9 mouse cellular contexts compared by ENCODE assay signal in genomic region chr17:31079078-31079840, GRCm38 (mm10). TPM values are rescaled to one million over a fixed set of nuclear protein-coding genes. Genes with fewer than 3 reads are reported as not detected.
DNase-seq lines count a peak whose midpoint lies in the region; ATAC-seq and TF ChIP-seq lines count a peak whose summit lies in the region.
"Had no signal": no experiment of that assay in that cellular context is flagged by ENCODE, and none has a peak within 500 bp of the region (broad histone marks: within the 10 kb centered on the region; RNA-seq: fewer than 3 reads in every experiment).

No protein-coding gene starts in this region.

- no peak overlapping the region; the same call in 1 of the 2 replicates for H3K9ac ChIP-seq in liver, adult 2 months (ENCODE audit: low read depth, low read length)
- no peak overlapping the region for H3K9ac ChIP-seq in hindbrain, postnatal 0 days (replicated peaks; ENCODE audit: low read length)
- H3K9ac ChIP-seq in liver, embryonic 15.5 days = no peak overlapping the region
- no peak overlapping the region for H3K9ac ChIP-seq in stomach, embryonic 14.5 days (replicated peaks; ENCODE audit: low read depth, low read length)

- ATAC-seq in hindbrain, postnatal 0 days = peak; percentile 27; the same call in 1 of the 2 replicates
- peak; percentile 27 for ATAC-seq in liver, embryonic 15.5 days (ENCODE audit: insufficient read depth)
- peak; percentile 35; the same call in 1 of the 2 replicates for ATAC-seq in stomach, embryonic 14.5 days (ENCODE audit: insufficient number of reproducible peaks, insufficient read depth, low FRiP score, low read depth)
- ATAC-seq in inflammation-experienced regulatory T-cells, adult 6 months = no peak
- ATAC-seq in erythroblast, adult 5-6 weeks (replicated peaks; ENCODE audit: low FRiP score, poor library complexity, severe bottlenecking) = no peak

- H3K4me3 ChIP-seq in liver, adult 2 months (ENCODE audit: insufficient read depth, low read depth, low read length) = no peak overlapping the region
- no peak overlapping the region for H3K4me3 ChIP-seq in hindbrain, postnatal 0 days (ENCODE audit: low read length)
- H3K4me3 ChIP-seq in liver, embryonic 15.5 days (replicated peaks) = no peak overlapping the region
- no peak overlapping the region for H3K4me3 ChIP-seq in stomach, embryonic 14.5 days (ENCODE audit: low read depth, low read length)

- H3K4me2 ChIP-seq in hindbrain, postnatal 0 days (ENCODE audit: low read depth, low read length) = no peak overlapping the region
- no peak overlapping the region for H3K4me2 ChIP-seq in liver, embryonic 15.5 days
- no peak overlapping the region for H3K4me2 ChIP-seq in stomach, embryonic 14.5 days (replicated peaks; ENCODE audit: low read depth, low read length)

- no peaks in the 10 kb centered on the region for H3K9me3 ChIP-seq in hindbrain, postnatal 0 days (ENCODE audit: low read length)
- H3K9me3 ChIP-seq in liver, embryonic 15.5 days (replicated peaks) = no peaks in the 10 kb centered on the region
- no peaks in the 10 kb centered on the region for H3K9me3 ChIP-seq in stomach, embryonic 14.5 days (ENCODE audit: control insufficient read depth, low read depth, low read length)

- TF ChIP-seq CTCF in liver, adult 2 months (IDR thresholded peaks at IDR 0.05; ENCODE audit: low read depth, low read length) = no peak
- TF ChIP-seq CTCF in hindbrain, postnatal 0 days (IDR thresholded peaks at IDR 0.05; ENCODE audit: low read depth) = no peak

- 67% methylated on average over 12 of the region's 12 CpGs for WGBS in liver, adult 2 months
- 50% methylated on average over 12 of the region's 12 CpGs for WGBS in hindbrain, postnatal 0 days
- 44% methylated on average over 12 of the region's 12 CpGs for WGBS in liver, embryonic 15.5 days (ENCODE audit: insufficient replicate concordance)
- 55% methylated on average over 12 of the region's 12 CpGs for WGBS in stomach, embryonic 14.5 days

- TF ChIP-seq POLR2A in liver, adult 2 months (IDR thresholded peaks at IDR 0.05; ENCODE audit: extremely low read depth, insufficient read depth, low read length) = no peak

- H3K36me3 ChIP-seq in liver, adult 2 months (ENCODE audit: control insufficient read depth, insufficient read depth, low read length) = no peaks in the 10 kb centered on the region
- H3K36me3 ChIP-seq in hindbrain, postnatal 0 days (ENCODE audit: insufficient read depth, low read length) = no peaks in the 10 kb centered on the region
- H3K36me3 ChIP-seq in liver, embryonic 15.5 days (replicated peaks) = no peaks in the 10 kb centered on the region
- H3K36me3 ChIP-seq in stomach, embryonic 14.5 days (ENCODE audit: control insufficient read depth, insufficient read depth, low read length) = no peaks in the 10 kb centered on the region

- DNase-seq in liver, adult 2 months (ENCODE audit: extremely low read depth, low read depth, low spot score) = no peak
- no peak for DNase-seq in liver
- DNase-seq in hindbrain, postnatal 0 days (ENCODE audit: low spot score) = no peak
- no peak for DNase-seq in cerebellum, postnatal 25 days
- DNase-seq: cerebellum, adult 8-10 months had no signal

- peaks cover 13% of the 10 kb centered on the region; the same call in 1 of the 2 replicates for H3K4me1 ChIP-seq in liver, adult 2 months (ENCODE audit: control insufficient read depth, insufficient read depth, low read length)
- H3K4me1 ChIP-seq in hindbrain, postnatal 0 days (ENCODE audit: insufficient read depth, low read length) = peaks cover 12% of the 10 kb centered on the region
- peaks cover 72% of the 10 kb centered on the region for H3K4me1 ChIP-seq in liver, embryonic 15.5 days (replicated peaks)
- peaks cover 4% of the 10 kb centered on the region for H3K4me1 ChIP-seq in stomach, embryonic 14.5 days (ENCODE audit: control insufficient read depth, insufficient read depth, low read length)

- no peaks in the 10 kb centered on the region for H3K27me3 ChIP-seq in liver, adult 2 months (ENCODE audit: control insufficient read depth, insufficient read depth, low read length)
- no peaks in the 10 kb centered on the region for H3K27me3 ChIP-seq in hindbrain, postnatal 0 days (ENCODE audit: insufficient read depth, low read length)
- H3K27me3 ChIP-seq in liver, embryonic 15.5 days = no peaks in the 10 kb centered on the region
- no peaks in the 10 kb centered on the region for H3K27me3 ChIP-seq in stomach, embryonic 14.5 days (ENCODE audit: control insufficient read depth, insufficient read depth, low read length)

- H3K27ac ChIP-seq in liver, adult 2 months (replicated peaks; ENCODE audit: insufficient read depth, low read depth, low read length) = peak overlapping the region; percentile 66
- H3K27ac ChIP-seq in hindbrain, postnatal 0 days = peak overlapping the region; percentile 45; the same call in 1 of the 2 replicates
- H3K27ac ChIP-seq in liver, embryonic 15.5 days (replicated peaks) = peak overlapping the region; percentile 29; the same call in 1 of the 2 replicates
- 0 out of 2 replicates have a peak overlapping the region, but pooled peaks have one; percentile 11 for H3K27ac ChIP-seq in stomach, embryonic 14.5 days (ENCODE audit: low read length)

- no peaks in the 10 kb centered on the region; the same call in 1 of the 2 replicates for H3K79me2 ChIP-seq in liver, adult 2 months (ENCODE audit: control insufficient read depth, insufficient read depth, low read length)

RNA-seq across cellular contexts. Expression of gene Abcg1, which starts 21.8 kb away (rescaled TPM):
- total RNA-seq in liver, adult 2 months (2014; rRNA removed) = 5.0 and 6.0 TPM in 2 replicates
- polyA plus RNA-seq in liver, adult 2 months (2012; rRNA removed) = 1.8 and 3.4 TPM in 2 replicates
- 34.9 and 40.7 TPM in 2 replicates for total RNA-seq in hindbrain, postnatal 0 days (2014; rRNA removed)
- 17.4 and 18.9 TPM in 2 replicates for polyA plus RNA-seq in hindbrain, postnatal 0 days (2015; fragmentation: Nextera tagmentation; extraction: Ambion mirVana)
- polyA plus RNA-seq in liver, embryonic 15.5 days (2015; fragmentation: Nextera tagmentation; extraction: Ambion mirVana) = 9.3 and 10.2 TPM in 2 replicates
- 5.9 and 6.6 TPM in 2 replicates for polyA plus RNA-seq in stomach, embryonic 14.5 days (2014; fragmentation: Nextera tagmentation; extraction: Ambion mirVana)
- 100 to 1,000 TPM in 1 of 3 experiments, 10 to 100 TPM in 2; 67.1 to 113 (median 95.6) TPM for polyA plus RNA-seq in inflammation-experienced regulatory T-cells, adult 6 months (2017; shearing (Covaris generic))
- total RNA-seq in erythroblast, adult 5-6 weeks (2015; ENCODE audit: low replicate concordance) = 2.9 and 3.1 TPM in 2 replicates
- 3.3 and 5.5 TPM in 2 replicates for total RNA-seq in erythroblast, adult 5-6 weeks (2017; ENCODE audit: low replicate concordance)

RNA-seq across cellular contexts. Expression of gene Tff3, which starts 50.2 kb away (rescaled TPM):
- total RNA-seq in liver, adult 2 months (2014; rRNA removed) = 0.37 and 3.8 TPM in 2 replicates
- 0.72 and 2.9 TPM in 2 replicates for polyA plus RNA-seq in liver, adult 2 months (2012; rRNA removed)
- total RNA-seq in hindbrain, postnatal 0 days (2014; rRNA removed) = not detected in 2 replicates
- polyA plus RNA-seq in hindbrain, postnatal 0 days (2015; fragmentation: Nextera tagmentation; extraction: Ambion mirVana) = 0.44 and 0.55 TPM in 2 replicates
- polyA plus RNA-seq in liver, embryonic 15.5 days (2015; fragmentation: Nextera tagmentation; extraction: Ambion mirVana) = 74.3 and 97.3 TPM in 2 replicates
- 21.9 and 22.6 TPM in 2 replicates for polyA plus RNA-seq in stomach, embryonic 14.5 days (2014; fragmentation: Nextera tagmentation; extraction: Ambion mirVana)
- polyA plus RNA-seq in inflammation-experienced regulatory T-cells, adult 6 months (2017; shearing (Covaris generic)) = not detected
- not detected in 2 replicates for total RNA-seq in erythroblast, adult 5-6 weeks (2015; ENCODE audit: low replicate concordance)
- not detected in 2 replicates for total RNA-seq in erythroblast, adult 5-6 weeks (2017; ENCODE audit: low replicate concordance)

Comparison
In these comparisons a context has a peak if more than half of its experiments do, and no peak if none do; other contexts are left out.
1. H3K27ac ChIP-seq: peak in every context shown above with its lines; median percentile 66 in liver, adult 2 months; 45 in hindbrain, postnatal 0 days; 29 in liver, embryonic 15.5 days; 11 in stomach, embryonic 14.5 days.
2. ATAC-seq: peak in hindbrain, postnatal 0 days (single experiment), liver, embryonic 15.5 days (single experiment) and stomach, embryonic 14.5 days (single experiment); none in inflammation-experienced regulatory T-cells, adult 6 months (single experiment) and erythroblast, adult 5-6 weeks (single experiment).